Mouse (Mus musculus) embryonic facial prominence, embryonic 13.5 days (tissue): ENCODE results near the gene Rufy1. TPM values are rescaled to one million over a fixed set of nuclear protein-coding genes. Genes with fewer than 3 reads are reported as not detected.

Experiments
- ATAC-seq: fragments of 200-750 bp; cut with Nextera tagmentation; 2 replicates; pipeline ENCODE4 v1.8.0; 2017; ENCODE audit warnings: low read depth; ENCODE audit not compliant: insufficient number of reproducible peaks, insufficient read depth, low FRiP score, low TSS enrichment
- H3K27ac ChIP-seq: fragments of 300-500 bp; sonication (generic); 2 replicates; pipeline ENCODE4 v1.5.1; 2015; ENCODE audit warnings: moderate library complexity, mild to moderate bottlenecking, inconsistent platforms
- H3K27me3 ChIP-seq: fragments of 300-500 bp; sonication (generic); 2 replicates; pipeline ENCODE4 v1.6.1; 2015; ENCODE audit warnings: mild to moderate bottlenecking, inconsistent platforms
- H3K36me3 ChIP-seq: fragments of 300-500 bp; sonication (generic); 2 replicates; pipeline ENCODE4 v1.6.1; 2015; ENCODE audit warnings: mild to moderate bottlenecking, inconsistent platforms
- H3K4me1 ChIP-seq: fragments of 300-500 bp; sonication (generic); 2 replicates; pipeline ENCODE4 v1.6.1; 2015; ENCODE audit warnings: inconsistent platforms
- H3K4me2 ChIP-seq: fragments of 300-500 bp; sonication (generic); 2 replicates; pipeline ENCODE4 v1.6.1; 2015; ENCODE audit warnings: moderate library complexity, mild to moderate bottlenecking, inconsistent platforms
- H3K4me3 ChIP-seq: fragments of 300-500 bp; sonication (generic); 2 replicates; pipeline ENCODE4 v1.5.1; 2015; ENCODE audit warnings: mild to moderate bottlenecking, inconsistent platforms
- H3K9ac ChIP-seq: fragments of 300-500 bp; sonication (generic); 2 replicates; pipeline ENCODE4 v1.6.1; 2015; ENCODE audit warnings: mild to moderate bottlenecking, inconsistent platforms
- H3K9me3 ChIP-seq: fragments of 300-500 bp; sonication (generic); 2 replicates; pipeline ENCODE4 v1.6.1; 2016; ENCODE audit warnings: inconsistent platforms
- WGBS: fragments of 180-500 bp; shearing (Covaris S2); methylation state at CpG from one replicate; pipeline ENCODE4 v1.1.7; 2015; ENCODE audit warnings: mixed read lengths; 5-methylcytosine and 5-hydroxymethylcytosine counted together
- polyA plus RNA-seq: library from polyadenylated mRNA; unstranded; fragments of >200 nt; fragmentation: Nextera tagmentation; extraction: Ambion mirVana; gene quantifications from 2 replicates; pipeline ENCODE4 v1.2.1, GENCODE M21; 2015

Gene Rufy1
- polyA plus RNA-seq, 1 experiment from 2014 or later, result 28.2 TPM

GRCm38 (mm10) chr11:50376156-50376790, 54.7 kb downstream of the Rufy1 start:
- Histone ChIP-seq H3K27me3 (no peaks in the 10 kb centered on the region), H3K4me1 (peaks cover 19% of the 10 kb centered on the region), H3K36me3 (peaks cover 12% of the 10 kb centered on the region), H3K9ac (peak overlapping the region; percentile 88), H3K4me2 (peak overlapping the region; percentile 68), H3K4me3 (peak overlapping the region; percentile 95), H3K9me3 (no peaks in the 10 kb centered on the region), H3K27ac (peak overlapping the region; percentile 100)
- no peak for ATAC-seq
- 23% methylated on average over 10 of the region's 10 CpGs for WGBS

- Histone ChIP-seq H3K27ac (no peak overlapping the region), H3K4me3 (no peak overlapping the region), H3K36me3 (peaks cover 11% of the 10 kb centered on the region), H3K4me2 (no peak overlapping the region), H3K4me1 (peaks cover 26% of the 10 kb centered on the region), H3K9me3 (no peaks in the 10 kb centered on the region), H3K9ac (no peak overlapping the region), H3K27me3 (no peaks in the 10 kb centered on the region)
- no peak for ATAC-seq
- 75% methylated on average over 5 of the region's 5 CpGs for WGBS
Measured at GRCm38 (mm10) chr11:50375421-50375820, 55.5 kb downstream of the Rufy1 start.

- no peak overlapping the region for H3K4me3 ChIP-seq
- H3K9me3 ChIP-seq, result no peaks in the 10 kb centered on the region
- H3K27ac ChIP-seq, result no peak overlapping the region
- no peak overlapping the region for H3K4me2 ChIP-seq
- no peak for ATAC-seq
- WGBS, result 85% methylated on average over 13 of the region's 13 CpGs
- peaks cover 22% of the 10 kb centered on the region for H3K4me1 ChIP-seq
- H3K36me3 ChIP-seq, result peaks cover 5% of the 10 kb centered on the region
- no peaks in the 10 kb centered on the region for H3K27me3 ChIP-seq
- no peak overlapping the region for H3K9ac ChIP-seq
Measured at GRCm38 (mm10) chr11:50374286-50375015, 56.5 kb downstream of the Rufy1 start.

GRCm38 (mm10) chr11:50373621-50374020, 57.3 kb downstream of the Rufy1 start:
- no peak for ATAC-seq
- Histone ChIP-seq H3K4me1 (peaks cover 20% of the 10 kb centered on the region), H3K36me3 (no peaks in the 10 kb centered on the region), H3K4me3 (no peak overlapping the region), H3K9ac (no peak overlapping the region), H3K27ac (no peak overlapping the region), H3K4me2 (no peak overlapping the region), H3K9me3 (no peaks in the 10 kb centered on the region), H3K27me3 (no peaks in the 10 kb centered on the region)
- WGBS, result 100% methylated on average over 1 of the region's 1 CpGs

GRCm38 (mm10) chr11:50373086-50373485, 57.8 kb downstream of the Rufy1 start:
- Histone ChIP-seq H3K4me2 (no peak overlapping the region), H3K27me3 (no peaks in the 10 kb centered on the region), H3K4me1 (peaks cover 20% of the 10 kb centered on the region), H3K9me3 (no peaks in the 10 kb centered on the region), H3K4me3 (no peak overlapping the region), H3K27ac (no peak overlapping the region), H3K36me3 (no peaks in the 10 kb centered on the region), H3K9ac (no peak overlapping the region)
- no peak for ATAC-seq

DNA sequence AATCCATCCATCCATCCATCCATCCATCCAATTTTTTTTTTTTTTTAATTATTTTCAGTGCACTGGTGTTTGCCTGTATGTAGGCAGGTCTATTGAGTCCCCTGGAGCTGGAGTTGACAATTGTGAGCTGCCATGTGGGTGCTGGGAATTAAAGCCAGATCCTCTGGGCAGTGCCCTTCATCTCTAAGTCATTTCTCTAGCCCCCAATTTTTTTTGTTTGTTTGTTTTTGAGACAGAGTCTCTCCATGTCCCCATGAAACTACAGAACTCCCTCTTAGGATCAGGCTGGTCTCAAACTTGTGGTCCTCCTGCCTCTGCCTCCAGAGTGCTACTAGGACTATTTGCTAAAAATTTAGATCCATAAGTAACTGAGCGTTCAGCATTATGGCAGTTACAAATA, 59.0 kb downstream of the Rufy1 start:
- Histone ChIP-seq H3K4me3 (peak overlapping the region; percentile 45; the same call in 1 of the 2 replicates), H3K36me3 (no peaks in the 10 kb centered on the region), H3K27ac (no peak overlapping the region), H3K9me3 (no peaks in the 10 kb centered on the region), H3K27me3 (no peaks in the 10 kb centered on the region), H3K4me1 (peaks cover 20% of the 10 kb centered on the region), H3K4me2 (peak overlapping the region; percentile 70), H3K9ac (peak overlapping the region; percentile 74; the same call in 1 of the 2 replicates)
- no peak for ATAC-seq
- 92% methylated on average over 1 of the region's 1 CpGs for WGBS

GRCm38 (mm10) chr11:50371399-50371841, 59.5 kb downstream of the Rufy1 start:
- H3K4me3 ChIP-seq, result peak overlapping the region; percentile 45
- no peak for ATAC-seq
- no peaks in the 10 kb centered on the region for H3K27me3 ChIP-seq
- H3K9me3 ChIP-seq, result no peaks in the 10 kb centered on the region
- 1% methylated on average over 18 of the region's 18 CpGs for WGBS
- peak overlapping the region; percentile 70 for H3K4me2 ChIP-seq
- no peaks in the 10 kb centered on the region for H3K36me3 ChIP-seq
- H3K27ac ChIP-seq, result peak overlapping the region; percentile 62; the same call in 1 of the 2 replicates
- H3K4me1 ChIP-seq, result peaks cover 18% of the 10 kb centered on the region
- H3K9ac ChIP-seq, result peak overlapping the region; percentile 74

DNA sequence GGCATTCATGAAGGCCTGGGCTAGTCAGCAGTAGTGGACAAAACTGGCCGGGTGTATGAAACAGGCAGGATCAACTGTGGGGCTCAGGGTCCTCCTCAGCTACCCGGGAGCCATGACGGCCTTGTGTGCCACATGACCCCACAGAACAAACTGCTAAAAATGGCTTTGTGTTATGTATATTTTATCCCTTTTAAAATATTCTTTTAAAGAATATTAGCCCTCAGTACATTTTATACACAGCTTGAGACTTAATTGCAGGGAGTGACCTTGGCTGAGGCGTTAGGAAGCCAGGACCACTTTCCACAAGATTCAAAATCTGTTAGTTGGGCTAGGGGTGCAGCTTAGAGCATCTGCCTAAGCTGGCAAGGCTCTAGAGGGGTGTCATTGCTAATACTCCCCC, 60.0 kb downstream of the Rufy1 start:
- Histone ChIP-seq H3K9ac (peak overlapping the region; percentile 74; the same call in 1 of the 2 replicates), H3K4me1 (peaks cover 14% of the 10 kb centered on the region), H3K27me3 (no peaks in the 10 kb centered on the region), H3K36me3 (no peaks in the 10 kb centered on the region), H3K4me3 (no peak overlapping the region), H3K27ac (0 out of 2 replicates have a peak overlapping the region, but pooled peaks have one; percentile 33), H3K4me2 (peak overlapping the region; percentile 70), H3K9me3 (no peaks in the 10 kb centered on the region)
- no peak for ATAC-seq
- WGBS, result 53% methylated on average over 4 of the region's 4 CpGs

- no peaks in the 10 kb centered on the region for H3K9me3 ChIP-seq
- WGBS, result 82% methylated on average over 5 of the region's 5 CpGs
- no peak overlapping the region for H3K4me2 ChIP-seq
- no peak overlapping the region for H3K9ac ChIP-seq
- no peak overlapping the region for H3K27ac ChIP-seq
- no peaks in the 10 kb centered on the region for H3K36me3 ChIP-seq
- H3K27me3 ChIP-seq, result no peaks in the 10 kb centered on the region
- H3K4me1 ChIP-seq, result peaks cover 12% of the 10 kb centered on the region
- ATAC-seq, result no peak
- no peak overlapping the region for H3K4me3 ChIP-seq
Measured at GRCm38 (mm10) chr11:50369360-50369911, 61.5 kb downstream of the Rufy1 start.

DNA sequence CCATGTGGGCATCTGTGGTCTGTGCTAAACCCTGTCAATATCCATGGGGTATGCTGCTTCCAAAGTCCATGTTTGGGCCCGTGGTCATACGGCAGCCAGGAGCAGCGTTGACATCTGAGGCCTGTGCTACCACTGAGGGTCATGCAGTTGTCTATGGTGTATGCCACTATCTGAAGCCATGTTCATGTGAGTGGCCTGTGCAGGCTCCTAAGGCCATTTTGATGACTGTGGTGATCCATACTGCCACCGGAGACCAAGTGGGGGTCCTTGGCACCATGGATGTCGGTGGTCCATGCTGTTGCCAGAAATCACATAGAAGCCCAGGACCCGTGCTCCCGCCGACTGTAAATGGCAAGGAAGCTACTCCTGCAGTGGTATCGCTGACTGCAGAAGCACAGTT, 63.4 kb downstream of the Rufy1 start:
- no peak for ATAC-seq
- 87% methylated on average over 9 of the region's 9 CpGs for WGBS
- Histone ChIP-seq H3K9me3 (no peaks in the 10 kb centered on the region), H3K9ac (no peak overlapping the region), H3K4me2 (no peak overlapping the region), H3K4me1 (peaks cover 12% of the 10 kb centered on the region), H3K27ac (no peak overlapping the region), H3K27me3 (no peaks in the 10 kb centered on the region), H3K4me3 (no peak overlapping the region), H3K36me3 (no peaks in the 10 kb centered on the region)

- no peaks in the 10 kb centered on the region for H3K4me1 ChIP-seq
- no peaks in the 10 kb centered on the region; the same call in 1 of the 2 replicates for H3K27me3 ChIP-seq
- no peak overlapping the region for H3K4me3 ChIP-seq
- no peaks in the 10 kb centered on the region for H3K9me3 ChIP-seq
- no peak overlapping the region for H3K9ac ChIP-seq
- H3K27ac ChIP-seq, result no peak overlapping the region
- no peak for ATAC-seq
- no peaks in the 10 kb centered on the region for H3K36me3 ChIP-seq
- H3K4me2 ChIP-seq, result no peak overlapping the region
Measured at GRCm38 (mm10) chr11:50365322-50365721, 65.6 kb downstream of the Rufy1 start.

- Histone ChIP-seq H3K27me3 (no peaks in the 10 kb centered on the region; the same call in 1 of the 2 replicates), H3K9ac (no peak overlapping the region), H3K27ac (no peak overlapping the region), H3K36me3 (no peaks in the 10 kb centered on the region), H3K4me3 (no peak overlapping the region), H3K9me3 (no peaks in the 10 kb centered on the region), H3K4me1 (no peaks in the 10 kb centered on the region), H3K4me2 (no peak overlapping the region)
- no peak for ATAC-seq
- 11% methylated on average over 4 of the region's 4 CpGs for WGBS
Measured at GRCm38 (mm10) chr11:50364548-50364947, 66.4 kb downstream of the Rufy1 start.
